Mouse (Mus musculus) bone marrow, adult 2 months (tissue): ENCODE measurements around the gene Col17a1. TPM values are rescaled to one million over a fixed set of nuclear protein-coding genes. Genes with fewer than 3 reads are reported as not detected.

Experiments
- H3K27ac ChIP-seq: fragments of 200-500 bp; 2 replicates; pipeline ENCODE4 v1.5.1; 2012; ENCODE audit warnings: low read depth, mild to moderate bottlenecking, control low read depth, inconsistent platforms, low read length; ENCODE audit not compliant: control insufficient read depth, poor library complexity, insufficient read depth
- H3K4me1 ChIP-seq: fragments of 200-500 bp; 2 replicates; pipeline ENCODE4 v1.6.1; 2011; ENCODE audit warnings: low read length; ENCODE audit not compliant: control insufficient read depth, insufficient read depth
- H3K4me3 ChIP-seq: fragments of 200-500 bp; replicated peaks from 2 replicates; pipeline ENCODE3; 2011; ENCODE audit warnings: mild to moderate bottlenecking, low read depth, low read length, control low read depth; ENCODE audit not compliant: control insufficient read depth
- CTCF ChIP-seq: fragments of 200-500 bp; IDR thresholded peaks from 2 replicates; pipeline ENCODE4 v1.5.1; 2011; ENCODE audit warnings: low read length, control low read depth; ENCODE audit not compliant: control insufficient read depth, insufficient read depth
- POLR2A ChIP-seq: fragments of 200-500 bp; IDR thresholded peaks from 2 replicates; pipeline ENCODE4 v1.6.1; 2011; ENCODE audit warnings: low read depth, mild to moderate bottlenecking, control low read depth, low read length, borderline replicate concordance; ENCODE audit not compliant: control insufficient read depth
- WGBS: fragments of 180-500 bp; shearing (Covaris S2); methylation state at CpG from one replicate; pipeline ENCODE4 v1.1.7; 2018; 5-methylcytosine and 5-hydroxymethylcytosine counted together
- polyA plus RNA-seq: library from polyadenylated mRNA; stranded (reverse); fragments of >200 nt; gene quantifications from 2 replicates; pipeline ENCODE4 v1.2.4, GENCODE M21; 2011; ENCODE audit warnings: low replicate concordance; ENCODE audit not compliant: missing spikeins, insufficient read depth, insufficient read length

Gene Col17a1
- polyA plus RNA-seq, 1 experiment, result not detected

DNA sequence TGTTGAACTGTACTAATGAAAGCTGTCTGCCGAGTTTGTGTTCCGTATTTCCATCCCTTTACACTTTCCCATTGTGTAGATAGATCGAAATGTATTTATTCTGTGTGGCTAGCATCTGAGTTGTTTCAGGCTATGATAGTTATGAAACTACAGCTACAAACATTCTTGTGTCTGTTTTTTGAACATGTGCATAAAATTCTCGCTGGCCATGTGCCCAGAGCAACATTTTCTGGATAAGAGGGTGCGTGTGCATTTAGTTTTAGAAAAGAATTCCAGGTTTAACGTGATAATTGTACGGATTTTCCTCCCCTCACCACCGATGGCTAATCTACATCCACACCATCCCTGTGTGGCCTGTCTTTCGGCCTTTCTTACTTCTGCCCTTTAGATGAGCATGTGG lies 21.6 kb upstream of the Col17a1 start:
- no peak overlapping the region for H3K4me3 ChIP-seq
- no peak overlapping the region for H3K27ac ChIP-seq
- TF ChIP-seq CTCF (no peak), POLR2A (no peak)
- H3K4me1 ChIP-seq, result no peaks in the 10 kb centered on the region
- 80% methylated on average over 9 of the region's 9 CpGs for WGBS

DNA sequence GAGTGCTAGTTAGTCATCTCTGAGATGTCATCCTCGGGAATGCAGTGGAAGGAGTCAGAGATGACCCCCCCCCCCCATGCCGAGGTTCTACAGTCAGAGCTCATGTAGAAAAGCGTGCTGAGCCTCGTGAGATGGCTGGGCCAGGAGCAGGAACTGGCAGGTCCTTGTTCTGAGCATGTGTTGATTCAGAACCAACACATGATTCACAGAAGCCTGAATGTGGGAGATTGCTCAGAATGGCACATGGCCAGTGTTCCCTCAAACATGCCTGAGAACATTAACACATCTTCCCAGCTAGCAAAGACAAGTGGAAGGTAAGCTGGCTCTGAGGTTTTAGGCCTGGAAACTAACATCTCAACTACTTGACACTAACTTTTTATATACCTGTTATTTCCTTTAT lies 18.5 kb upstream of the Col17a1 start:
- WGBS, result 80% methylated on average over 4 of the region's 4 CpGs
- H3K27ac ChIP-seq, result no peak overlapping the region
- no peaks in the 10 kb centered on the region for H3K4me1 ChIP-seq
- TF ChIP-seq CTCF, result no peak
- TF ChIP-seq POLR2A, result no peak
- no peak overlapping the region for H3K4me3 ChIP-seq

- 84% methylated on average over 8 of the region's 8 CpGs for WGBS
- no peak overlapping the region for H3K4me3 ChIP-seq
- no peak overlapping the region for H3K27ac ChIP-seq
- H3K4me1 ChIP-seq, result no peaks in the 10 kb centered on the region
- TF ChIP-seq CTCF, result no peak
- TF ChIP-seq POLR2A, result no peak
Observed at GRCm38 (mm10) chr19:47705772-47706309, 13.9 kb upstream of the Col17a1 start.

GRCm38 (mm10) chr19:47705080-47705771 lies 13.3 kb upstream of the Col17a1 start:
- Histone ChIP-seq H3K27ac (no peak overlapping the region), H3K4me3 (no peak overlapping the region), H3K4me1 (no peaks in the 10 kb centered on the region)
- TF ChIP-seq CTCF (no peak), POLR2A (no peak)
- 76% methylated on average over 13 of the region's 13 CpGs for WGBS

GRCm38 (mm10) chr19:47700509-47700908 lies 8.6 kb upstream of the Col17a1 start:
- H3K27ac ChIP-seq, result no peak overlapping the region
- H3K4me1 ChIP-seq, result no peaks in the 10 kb centered on the region; the same call in none of the 2 replicates
- H3K4me3 ChIP-seq, result no peak overlapping the region
- 90% methylated on average over 8 of the region's 8 CpGs for WGBS
- TF ChIP-seq CTCF, result no peak
- no peak for TF ChIP-seq POLR2A

GRCm38 (mm10) chr19:47699743-47700142 lies 7.8 kb upstream of the Col17a1 start:
- Histone ChIP-seq H3K4me1 (no peaks in the 10 kb centered on the region; the same call in none of the 2 replicates), H3K27ac (no peak overlapping the region), H3K4me3 (no peak overlapping the region)
- TF ChIP-seq CTCF, result no peak
- TF ChIP-seq POLR2A, result no peak
- 82% methylated on average over 9 of the region's 9 CpGs for WGBS

GRCm38 (mm10) chr19:47698266-47698665 lies 6.4 kb upstream of the Col17a1 start:
- 63% methylated on average over 9 of the region's 9 CpGs for WGBS
- no peak for TF ChIP-seq POLR2A
- no peak for TF ChIP-seq CTCF
- H3K27ac ChIP-seq, result no peak overlapping the region

DNA sequence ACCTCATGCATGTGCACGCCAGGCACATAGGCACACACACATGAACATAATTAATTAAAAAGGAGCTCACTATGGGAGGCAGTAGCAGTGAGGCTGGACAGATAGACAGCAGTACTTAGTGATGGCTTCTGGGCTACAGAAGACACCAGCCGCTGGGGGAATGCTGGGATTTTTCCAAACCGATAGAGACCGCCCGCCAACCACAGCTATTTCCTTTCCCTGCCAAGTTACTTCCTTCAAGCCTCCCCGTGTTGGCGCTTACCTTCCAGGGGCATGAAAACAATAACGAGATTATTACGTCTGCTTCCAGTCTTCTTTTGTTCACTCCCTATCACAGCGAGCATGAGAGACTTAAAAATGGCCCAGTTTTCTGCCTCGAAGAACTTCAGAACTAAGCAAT lies 5.2 kb upstream of the Col17a1 start:
- WGBS, result 14% methylated on average over 11 of the region's 11 CpGs
- Histone ChIP-seq H3K4me3 (no peak overlapping the region), H3K4me1 (no peaks in the 10 kb centered on the region; the same call in none of the 2 replicates), H3K27ac (no peak overlapping the region)
- TF ChIP-seq POLR2A, result no peak
- no peak for TF ChIP-seq CTCF

More at GRCm38 (mm10) chr19:47698266-47698665, 6.4 kb upstream of the Col17a1 start:
- Histone ChIP-seq H3K4me1 (no peaks in the 10 kb centered on the region; the same call in none of the 2 replicates), H3K4me3 (no peak overlapping the region)
